8 mouse cellular contexts compared by ENCODE assay signal in genomic region chr9:44477339-44478228, GRCm38 (mm10). TPM values are rescaled to one million over a fixed set of nuclear protein-coding genes. Genes with fewer than 3 reads are reported as not detected.
DNase-seq lines count a peak whose midpoint lies in the region; ATAC-seq and TF ChIP-seq lines count a peak whose summit lies in the region.

No protein-coding gene starts in this region.

- 8% methylated on average over 24 of the region's 24 CpGs for WGBS in bone marrow, adult 2 months
- 5% methylated on average over 24 of the region's 24 CpGs for WGBS in hindbrain, embryonic 11.5 days
- 5% methylated on average over 24 of the region's 24 CpGs for WGBS in limb, embryonic 14.5 days
- 4% methylated on average over 24 of the region's 24 CpGs for WGBS in midbrain, embryonic 15.5 days

- no peak overlapping the region; the same call in 1 of the 2 replicates for H3K9ac ChIP-seq in hindbrain, embryonic 11.5 days (ENCODE audit: low read depth, low read length)
- H3K9ac ChIP-seq in limb, embryonic 14.5 days (ENCODE audit: low read depth, low read length, severe bottlenecking), result peak overlapping the region; percentile 34; the same call in 1 of the 2 replicates
- peak overlapping the region; percentile 98 for H3K9ac ChIP-seq in midbrain, embryonic 15.5 days

- peaks cover 2% of the 10 kb centered on the region; the same call in 1 of the 2 replicates for H3K27me3 ChIP-seq in hindbrain, embryonic 11.5 days (ENCODE audit: control insufficient read depth, insufficient read depth, low read length)
- no peaks in the 10 kb centered on the region for H3K27me3 ChIP-seq in limb, embryonic 14.5 days (ENCODE audit: control insufficient read depth, insufficient read depth, low read length)
- H3K27me3 ChIP-seq in midbrain, embryonic 15.5 days (replicated peaks), result no peaks in the 10 kb centered on the region

- no peaks in the 10 kb centered on the region for H3K36me3 ChIP-seq in hindbrain, embryonic 11.5 days (ENCODE audit: control insufficient read depth, insufficient read depth, low read length)
- H3K36me3 ChIP-seq in limb, embryonic 14.5 days (ENCODE audit: control insufficient read depth, insufficient read depth, low read length), result no peaks in the 10 kb centered on the region
- H3K36me3 ChIP-seq in midbrain, embryonic 15.5 days (replicated peaks), result no peaks in the 10 kb centered on the region

- no peak overlapping the region for H3K27ac ChIP-seq in bone marrow, adult 2 months (ENCODE audit: control insufficient read depth, insufficient read depth, low read depth, low read length, poor library complexity)
- H3K27ac ChIP-seq in hindbrain, embryonic 11.5 days (ENCODE audit: low read depth, low read length), result peak overlapping the region; percentile 86
- H3K27ac ChIP-seq in limb, embryonic 14.5 days (replicated peaks; ENCODE audit: low read depth, low read length), result peak overlapping the region; percentile 94
- peak overlapping the region; percentile 99 for H3K27ac ChIP-seq in midbrain, embryonic 15.5 days

- peak; percentile 58 for ATAC-seq in erythroblast, adult 5-6 weeks (replicated peaks; ENCODE audit: low FRiP score, poor library complexity, severe bottlenecking)
- no peak for ATAC-seq in hindbrain, embryonic 11.5 days (ENCODE audit: low FRiP score)
- no peak for ATAC-seq in limb, embryonic 14.5 days (ENCODE audit: low FRiP score, low read depth)
- ATAC-seq in midbrain, embryonic 15.5 days (replicated peaks), result 0 out of 2 replicates have a peak, but pooled peaks have one; percentile 7

- H3K4me3 ChIP-seq in bone marrow, adult 2 months (replicated peaks; ENCODE audit: control insufficient read depth, low read depth, low read length), result peak overlapping the region; percentile 18
- peak overlapping the region; percentile 61 for H3K4me3 ChIP-seq in hindbrain, embryonic 11.5 days (ENCODE audit: low read depth, low read length)
- H3K4me3 ChIP-seq in limb, embryonic 14.5 days (replicated peaks; ENCODE audit: low read length), result peak overlapping the region; percentile 78
- peak overlapping the region; percentile 97 for H3K4me3 ChIP-seq in midbrain, embryonic 15.5 days

- no peak for TF ChIP-seq POLR2A in bone marrow, adult 2 months (IDR thresholded peaks at IDR 0.05; ENCODE audit: borderline replicate concordance, control insufficient read depth, low read depth, low read length)
- TF ChIP-seq POLR2A in limb, embryonic 14.5 days (IDR thresholded peaks at IDR 0.05; ENCODE audit: borderline replicate concordance, extremely low read depth, insufficient read depth, insufficient read length), result no peak

- peak overlapping the region; percentile 98 for H3K4me2 ChIP-seq in hindbrain, embryonic 11.5 days (replicated peaks; ENCODE audit: low read depth, low read length)
- peak overlapping the region; percentile 97 for H3K4me2 ChIP-seq in limb, embryonic 14.5 days (replicated peaks; ENCODE audit: low read depth, low read length, severe bottlenecking)
- peak overlapping the region; percentile 97 for H3K4me2 ChIP-seq in midbrain, embryonic 15.5 days

- H3K4me1 ChIP-seq in bone marrow, adult 2 months (ENCODE audit: control insufficient read depth, insufficient read depth, low read length), result peaks cover 3% of the 10 kb centered on the region
- peaks cover 3% of the 10 kb centered on the region; the same call in 1 of the 2 replicates for H3K4me1 ChIP-seq in hindbrain, embryonic 11.5 days (replicated peaks; ENCODE audit: control insufficient read depth, insufficient read depth, low read length)
- H3K4me1 ChIP-seq in limb, embryonic 14.5 days (ENCODE audit: control insufficient read depth, insufficient read depth, low read length), result peaks cover 18% of the 10 kb centered on the region
- H3K4me1 ChIP-seq in midbrain, embryonic 15.5 days, result peaks cover 33% of the 10 kb centered on the region

- no peaks in the 10 kb centered on the region for H3K9me3 ChIP-seq in hindbrain, embryonic 11.5 days (ENCODE audit: control insufficient read depth, low read length)
- no peaks in the 10 kb centered on the region for H3K9me3 ChIP-seq in limb, embryonic 14.5 days (ENCODE audit: control insufficient read depth, low read length)
- H3K9me3 ChIP-seq in midbrain, embryonic 15.5 days, result no peaks in the 10 kb centered on the region

- DNase-seq in layer of hippocampus, postnatal 10 days (ENCODE audit: low spot score in 2 of 2), result peak; percentile 50 to 55
- DNase-seq in layer of hippocampus, adult 9-10 months (ENCODE audit: low spot score), result no peak
- peak; percentile 81 for DNase-seq in hindbrain, embryonic 11.5 days (ENCODE audit: low spot score)
- peak; percentile 88 for DNase-seq in limb, embryonic 14.5 days (ENCODE audit: low spot score)
- peak; percentile 37 for DNase-seq in urinary bladder, postnatal 25 days (ENCODE audit: low spot score)

- peak; percentile 30; the same call in 1 of the 2 replicates for TF ChIP-seq CTCF in bone marrow, adult 2 months (IDR thresholded peaks at IDR 0.05; ENCODE audit: control insufficient read depth, insufficient read depth, low read length)

RNA-seq across cellular contexts. Expression of gene Bcl9l, which starts 5.0 kb away (rescaled TPM):
- 10 to 100 TPM; 91.2 to 97.7 TPM for total RNA-seq in layer of hippocampus, postnatal 10 days (2021)
- 9.0 and 15.6 TPM in 2 replicates for polyA plus RNA-seq in bone marrow, adult 2 months (2011; ENCODE audit: insufficient read depth, insufficient read length, low replicate concordance, missing spikeins)
- total RNA-seq in erythroblast, adult 5-6 weeks (2015; ENCODE audit: low replicate concordance), result 0.77 and 0.84 TPM in 2 replicates
- total RNA-seq in erythroblast, adult 5-6 weeks (2017; ENCODE audit: low replicate concordance), result 0.42 and 2.8 TPM in 2 replicates
- polyA plus RNA-seq in hindbrain, embryonic 11.5 days (2014; fragmentation: Nextera tagmentation; extraction: Ambion mirVana), result 8.6 and 10.1 TPM in 2 replicates
- 41.2 and 53.7 TPM in 2 replicates for polyA plus RNA-seq in limb, embryonic 14.5 days (2012; rRNA removed)
- polyA plus RNA-seq in limb, embryonic 14.5 days (2014; fragmentation: Nextera tagmentation; extraction: Ambion mirVana), result 20.5 and 22.7 TPM in 2 replicates
- polyA plus RNA-seq in midbrain, embryonic 15.5 days (2015; fragmentation: Nextera tagmentation; extraction: Ambion mirVana), result 12.5 and 13.0 TPM in 2 replicates

RNA-seq across cellular contexts. Expression of gene Upk2, which starts 22.8 kb away (rescaled TPM):
- total RNA-seq in layer of hippocampus, postnatal 10 days (2021), result not detected
- polyA plus RNA-seq in bone marrow, adult 2 months (2011; ENCODE audit: insufficient read depth, insufficient read length, low replicate concordance, missing spikeins), result not detected in 2 replicates
- total RNA-seq in erythroblast, adult 5-6 weeks (2015; ENCODE audit: low replicate concordance), result not detected in 2 replicates
- not detected in 2 replicates for total RNA-seq in erythroblast, adult 5-6 weeks (2017; ENCODE audit: low replicate concordance)
- polyA plus RNA-seq in hindbrain, embryonic 11.5 days (2014; fragmentation: Nextera tagmentation; extraction: Ambion mirVana), result 0.83 TPM in 1 of 2 replicates, not detected in the other
- polyA plus RNA-seq in limb, embryonic 14.5 days (2012; rRNA removed), result 0.33 and 0.91 TPM in 2 replicates
- 0.40 TPM in 1 of 2 replicates, not detected in the other for polyA plus RNA-seq in limb, embryonic 14.5 days (2014; fragmentation: Nextera tagmentation; extraction: Ambion mirVana)
- polyA plus RNA-seq in midbrain, embryonic 15.5 days (2015; fragmentation: Nextera tagmentation; extraction: Ambion mirVana), result not detected in 2 replicates

RNA-seq across cellular contexts. Expression of gene Foxr1, which starts 36.6 kb away (rescaled TPM):
- not detected for total RNA-seq in layer of hippocampus, postnatal 10 days (2021)
- not detected in 2 replicates for polyA plus RNA-seq in bone marrow, adult 2 months (2011; ENCODE audit: insufficient read depth, insufficient read length, low replicate concordance, missing spikeins)
- not detected in 2 replicates for total RNA-seq in erythroblast, adult 5-6 weeks (2015; ENCODE audit: low replicate concordance)
- not detected in 2 replicates for total RNA-seq in erythroblast, adult 5-6 weeks (2017; ENCODE audit: low replicate concordance)
- polyA plus RNA-seq in hindbrain, embryonic 11.5 days (2014; fragmentation: Nextera tagmentation; extraction: Ambion mirVana), result not detected in 2 replicates
- polyA plus RNA-seq in limb, embryonic 14.5 days (2012; rRNA removed), result not detected in 2 replicates
- polyA plus RNA-seq in limb, embryonic 14.5 days (2014; fragmentation: Nextera tagmentation; extraction: Ambion mirVana), result not detected in 2 replicates
- polyA plus RNA-seq in midbrain, embryonic 15.5 days (2015; fragmentation: Nextera tagmentation; extraction: Ambion mirVana), result not detected in 2 replicates

RNA-seq across cellular contexts. Expression of gene Ccdc84, which starts 59.2 kb away (rescaled TPM):
- total RNA-seq in layer of hippocampus, postnatal 10 days (2021), result 10 to 100 TPM; 20.7 to 22.4 TPM
- polyA plus RNA-seq in bone marrow, adult 2 months (2011; ENCODE audit: insufficient read depth, insufficient read length, low replicate concordance, missing spikeins), result 22.1 and 68.9 TPM in 2 replicates
- 3.8 and 18.8 TPM in 2 replicates for total RNA-seq in erythroblast, adult 5-6 weeks (2015; ENCODE audit: low replicate concordance)
- 9.1 and 12.0 TPM in 2 replicates for total RNA-seq in erythroblast, adult 5-6 weeks (2017; ENCODE audit: low replicate concordance)
- polyA plus RNA-seq in hindbrain, embryonic 11.5 days (2014; fragmentation: Nextera tagmentation; extraction: Ambion mirVana), result 21.7 and 22.0 TPM in 2 replicates
- polyA plus RNA-seq in limb, embryonic 14.5 days (2012; rRNA removed), result 54.3 and 57.3 TPM in 2 replicates
- polyA plus RNA-seq in limb, embryonic 14.5 days (2014; fragmentation: Nextera tagmentation; extraction: Ambion mirVana), result 24.8 and 25.4 TPM in 2 replicates
- polyA plus RNA-seq in midbrain, embryonic 15.5 days (2015; fragmentation: Nextera tagmentation; extraction: Ambion mirVana), result 37.6 and 39.9 TPM in 2 replicates

Comparison
In these comparisons a context has a peak if more than half of its experiments do, and no peak if none do; other contexts are left out.
1. H3K4me3 ChIP-seq: peak in every context shown above with its lines; median percentile 97 in midbrain, embryonic 15.5 days; 78 in limb, embryonic 14.5 days; 61 in hindbrain, embryonic 11.5 days; 18 in bone marrow, adult 2 months.
2. ATAC-seq: peak in erythroblast, adult 5-6 weeks (single experiment) and midbrain, embryonic 15.5 days (single experiment); none in hindbrain, embryonic 11.5 days (single experiment) and limb, embryonic 14.5 days (single experiment).
3. Peak in every context shown above with its lines, with median percentiles within 50 percentile points of each other: H3K4me2 ChIP-seq.